Mouse (Mus musculus): ENCODE results near the gene Ube2n. TPM values are rescaled to one million over a fixed set of nuclear protein-coding genes. Genes with fewer than 3 reads are reported as not detected.
A peak's percentile ranks its signal among the peaks of the same experiment; 100 is the strongest.

Gene Ube2n
- 299 and 308 TPM in 2 replicates for polyA plus RNA-seq (2015; fragmentation: Nextera tagmentation; extraction: Ambion mirVana)

DNA sequence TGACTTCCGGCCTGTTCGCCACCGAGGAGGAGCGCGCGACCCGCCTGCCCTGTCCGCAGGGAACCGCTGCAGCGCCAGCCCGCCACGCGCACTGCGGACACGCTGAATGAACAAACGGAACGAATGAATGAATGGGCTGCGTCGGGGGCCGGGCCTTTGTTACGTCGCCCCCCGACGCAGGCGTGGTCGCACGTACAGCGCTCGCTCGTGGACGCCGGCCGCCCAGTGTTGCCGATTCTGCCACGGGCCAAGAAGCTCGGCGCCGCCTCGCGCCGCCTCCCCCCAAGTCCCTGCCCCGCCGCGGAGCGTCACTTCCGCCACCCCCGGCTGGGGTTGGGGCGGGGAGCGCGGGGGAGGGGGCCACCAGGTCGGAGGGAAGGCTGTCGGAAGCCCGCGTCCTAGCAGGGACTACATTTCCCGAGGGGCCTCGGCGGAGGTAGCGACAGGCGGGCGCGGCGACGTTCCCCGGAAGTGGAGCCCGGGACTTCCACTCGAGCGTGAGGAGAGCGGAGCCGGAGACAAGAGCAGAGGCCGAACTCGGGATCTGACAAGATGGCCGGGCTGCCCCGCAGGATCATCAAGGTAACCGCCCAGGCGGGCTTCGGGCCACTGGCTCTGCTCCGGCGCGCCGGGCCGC is at the start of gene Ube2n:
TSS of gene Ube2n (plus strand) at position 490 of the 637 bp plus-strand sequence.
- H3K4me2 ChIP-seq (replicated peaks), result peak within 1 kb of the TSS; percentile 67
- peak within 1 kb of the TSS; percentile 97 for H3K9ac ChIP-seq
- peak within 1 kb of the TSS; percentile 99 for H3K4me3 ChIP-seq (replicated peaks)
- H3K36me3 ChIP-seq, result no peaks in the 10 kb centered on the region
- no peaks in the 10 kb centered on the region for H3K9me3 ChIP-seq
- H3K27me3 ChIP-seq (replicated peaks), result no peaks in the 10 kb centered on the region
- H3K4me1 ChIP-seq (replicated peaks), result peaks cover 10% of the 10 kb centered on the region
- peak; percentile 97 for ATAC-seq
- under 1% methylated on average over 77 of the region's 81 CpGs for WGBS
- H3K27ac ChIP-seq, result peak within 1 kb of the TSS; percentile 99

DNA sequence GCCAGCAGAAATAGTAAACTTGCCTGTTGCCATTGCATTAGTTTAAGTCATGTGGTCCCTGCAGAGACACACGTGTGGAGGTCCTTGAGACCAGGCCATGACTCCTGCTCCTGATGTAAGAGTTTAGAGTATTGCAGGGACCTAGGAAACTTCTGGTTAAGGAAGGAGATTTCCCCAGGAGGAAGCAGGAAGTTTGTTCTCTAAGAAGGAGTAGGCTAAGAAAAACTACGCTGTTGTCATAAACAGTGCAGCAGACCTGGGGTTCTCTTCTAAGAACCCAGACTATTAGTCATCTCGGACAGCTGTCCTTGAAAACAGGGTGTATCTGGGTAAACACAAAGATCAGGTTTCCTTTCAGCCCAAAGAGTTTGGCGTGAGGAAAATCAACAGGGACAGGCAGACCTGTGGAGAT is 49.5 kb upstream of the Ube2n start:
- Histone ChIP-seq H3K27me3 (replicated peaks) (no peaks in the 10 kb centered on the region), H3K9ac (no peak overlapping the region), H3K9me3 (no peaks in the 10 kb centered on the region), H3K4me3 (replicated peaks) (no peak overlapping the region), H3K4me2 (replicated peaks) (no peak overlapping the region), H3K36me3 (no peaks in the 10 kb centered on the region), H3K4me1 (replicated peaks) (no peaks in the 10 kb centered on the region), H3K27ac (no peak overlapping the region)
- 17% methylated on average over 4 of the region's 4 CpGs for WGBS
- ATAC-seq, result peak; percentile 53

DNA sequence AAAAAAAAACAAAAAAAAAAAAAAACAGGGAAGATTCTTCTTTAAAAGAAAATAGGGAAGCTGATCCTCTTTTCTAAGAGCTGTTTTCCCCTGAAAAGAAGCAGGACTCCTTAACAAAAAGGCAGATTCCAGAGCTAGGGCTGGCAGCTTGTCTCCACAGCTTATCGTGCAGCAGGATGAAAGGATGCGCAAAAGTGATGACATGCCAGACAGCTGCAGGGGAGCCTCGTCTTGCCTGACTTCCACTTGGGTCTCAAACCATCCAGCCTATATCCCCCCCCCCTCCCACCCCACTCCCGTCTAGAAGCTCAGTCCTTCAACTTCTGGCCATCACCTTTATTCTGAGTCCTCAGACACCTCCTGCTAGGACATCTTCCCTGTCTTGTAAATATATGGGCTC is 46.1 kb upstream of the Ube2n start:
- H3K9ac ChIP-seq, result no peak overlapping the region
- H3K4me1 ChIP-seq (replicated peaks), result no peaks in the 10 kb centered on the region
- no peaks in the 10 kb centered on the region for H3K36me3 ChIP-seq
- H3K27me3 ChIP-seq (replicated peaks), result no peaks in the 10 kb centered on the region
- H3K9me3 ChIP-seq, result no peaks in the 10 kb centered on the region
- no peak overlapping the region for H3K4me2 ChIP-seq (replicated peaks)
- no peak for ATAC-seq
- WGBS, result 68% methylated on average over 4 of the region's 4 CpGs
- no peak overlapping the region for H3K27ac ChIP-seq
- H3K4me3 ChIP-seq (replicated peaks), result no peak overlapping the region

DNA sequence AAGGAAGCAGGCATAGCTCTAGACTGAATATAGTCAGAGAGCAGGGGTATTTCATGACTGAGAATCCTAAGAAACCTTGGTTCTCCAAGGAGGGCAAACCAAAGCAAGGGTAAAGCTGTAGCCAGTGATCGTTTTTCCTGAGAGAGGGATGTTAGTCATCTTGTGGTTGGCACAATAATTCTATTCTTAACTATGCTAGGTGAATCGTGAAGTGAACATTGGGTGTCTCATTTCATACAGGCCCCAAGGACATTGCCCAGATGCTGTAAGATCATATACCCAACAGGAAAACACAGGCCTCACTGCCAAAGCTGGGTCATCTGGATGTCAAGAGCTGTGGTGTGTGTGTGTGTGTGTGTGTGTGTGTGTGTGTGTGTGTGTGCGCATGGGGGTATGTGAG is 43.8 kb upstream of the Ube2n start:
- Histone ChIP-seq H3K4me2 (replicated peaks) (no peak overlapping the region), H3K27me3 (replicated peaks) (no peaks in the 10 kb centered on the region), H3K36me3 (no peaks in the 10 kb centered on the region), H3K4me1 (replicated peaks) (no peaks in the 10 kb centered on the region), H3K9ac (no peak overlapping the region), H3K27ac (no peak overlapping the region), H3K9me3 (no peaks in the 10 kb centered on the region), H3K4me3 (replicated peaks) (no peak overlapping the region)
- ATAC-seq, result no peak
- WGBS, result 78% methylated on average over 3 of the region's 3 CpGs

DNA sequence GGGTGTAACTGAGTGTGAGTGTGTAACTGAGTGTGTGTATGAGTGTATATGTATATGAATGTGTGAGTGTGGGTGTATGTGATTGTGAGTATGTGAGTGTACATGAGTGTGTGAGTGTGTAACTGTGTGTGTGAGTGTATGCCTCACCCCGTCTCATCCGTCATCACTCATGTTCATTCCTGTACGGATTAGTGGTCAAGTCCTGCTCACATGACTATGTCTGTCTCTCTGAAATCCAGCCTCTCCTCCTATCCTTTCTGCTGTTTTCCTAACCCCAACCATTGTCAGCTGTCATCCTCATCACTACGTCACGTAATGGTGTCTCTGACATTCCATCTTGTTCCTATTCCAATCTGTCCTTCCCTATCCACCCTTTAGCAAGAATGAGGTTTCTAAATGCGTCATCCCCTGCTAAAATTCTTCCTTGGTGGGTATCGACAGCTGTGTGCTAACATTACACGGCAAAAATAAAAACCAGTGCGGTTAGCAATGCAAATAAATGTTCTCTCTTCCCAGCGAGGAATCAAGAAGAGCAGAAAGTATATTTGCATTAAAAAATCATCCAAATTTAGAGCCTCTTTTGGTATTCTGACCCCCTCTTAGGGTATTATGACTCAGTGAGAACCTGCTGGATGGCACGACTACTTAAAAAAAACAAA is 42.9 kb upstream of the Ube2n start:
- no peaks in the 10 kb centered on the region for H3K4me1 ChIP-seq (replicated peaks)
- H3K36me3 ChIP-seq, result no peaks in the 10 kb centered on the region
- H3K4me3 ChIP-seq (replicated peaks), result no peak overlapping the region
- H3K9ac ChIP-seq, result no peak overlapping the region
- H3K4me2 ChIP-seq (replicated peaks), result no peak overlapping the region
- ATAC-seq, result no peak
- H3K27me3 ChIP-seq (replicated peaks), result no peaks in the 10 kb centered on the region
- H3K27ac ChIP-seq, result no peak overlapping the region
- WGBS, result 84% methylated on average over 11 of the region's 11 CpGs
- H3K9me3 ChIP-seq, result no peaks in the 10 kb centered on the region

DNA sequence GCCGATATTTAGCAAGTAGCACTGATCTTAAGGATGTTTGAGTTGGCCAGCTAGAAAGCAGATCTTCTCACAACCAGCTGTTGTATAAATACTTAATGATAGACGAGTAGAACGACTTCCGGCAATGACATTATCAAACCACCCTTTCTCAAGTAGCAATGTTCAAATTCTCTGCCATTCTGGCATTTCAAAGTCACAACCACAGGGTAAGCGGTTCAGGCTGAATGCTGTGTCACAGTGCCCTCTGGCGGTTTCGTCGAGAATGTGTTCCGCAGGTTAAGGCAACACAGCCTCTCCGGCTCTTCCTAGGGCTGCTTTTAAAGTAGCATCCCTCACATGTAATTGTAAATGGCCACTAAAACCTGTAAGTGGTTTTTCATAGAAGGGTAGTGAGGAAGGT is 39.0 kb upstream of the Ube2n start:
- no peak overlapping the region for H3K9ac ChIP-seq
- no peak overlapping the region for H3K4me2 ChIP-seq (replicated peaks)
- 9% methylated on average over 10 of the region's 10 CpGs for WGBS
- ATAC-seq, result peak; percentile 63
- H3K27me3 ChIP-seq (replicated peaks), result no peaks in the 10 kb centered on the region
- H3K9me3 ChIP-seq, result no peaks in the 10 kb centered on the region
- H3K36me3 ChIP-seq, result no peaks in the 10 kb centered on the region
- H3K4me3 ChIP-seq (replicated peaks), result no peak overlapping the region
- no peak overlapping the region for H3K27ac ChIP-seq
- H3K4me1 ChIP-seq (replicated peaks), result no peaks in the 10 kb centered on the region

DNA sequence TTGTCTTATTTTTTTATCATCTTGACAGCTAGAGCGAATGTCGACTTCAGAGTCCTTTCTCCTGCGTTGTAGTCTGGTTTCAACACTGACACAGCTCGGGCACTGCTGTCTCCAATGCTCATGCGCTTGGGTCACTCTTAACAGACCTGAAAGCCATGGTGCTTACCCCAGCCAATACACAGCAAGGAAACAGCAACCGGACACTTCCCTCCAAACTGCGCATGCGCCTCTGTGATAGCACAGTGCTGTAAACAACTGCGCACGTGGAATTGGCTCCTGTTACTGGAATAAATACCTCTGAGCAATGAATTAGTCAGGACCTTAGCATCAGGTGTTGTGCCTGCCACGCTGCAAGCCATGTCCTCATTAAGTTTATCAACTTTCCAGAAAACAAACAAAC is 37.4 kb upstream of the Ube2n start:
- no peak overlapping the region for H3K27ac ChIP-seq
- no peaks in the 10 kb centered on the region for H3K4me1 ChIP-seq (replicated peaks)
- ATAC-seq, result no peak
- no peaks in the 10 kb centered on the region for H3K9me3 ChIP-seq
- H3K36me3 ChIP-seq, result no peaks in the 10 kb centered on the region; the same call in 1 of the 2 replicates
- H3K27me3 ChIP-seq (replicated peaks), result no peaks in the 10 kb centered on the region
- 80% methylated on average over 11 of the region's 11 CpGs for whole genome bisulfite sequencing
- H3K4me3 ChIP-seq (replicated peaks), result no peak overlapping the region
- H3K9ac ChIP-seq, result no peak overlapping the region
- H3K4me2 ChIP-seq (replicated peaks), result no peak overlapping the region

DNA sequence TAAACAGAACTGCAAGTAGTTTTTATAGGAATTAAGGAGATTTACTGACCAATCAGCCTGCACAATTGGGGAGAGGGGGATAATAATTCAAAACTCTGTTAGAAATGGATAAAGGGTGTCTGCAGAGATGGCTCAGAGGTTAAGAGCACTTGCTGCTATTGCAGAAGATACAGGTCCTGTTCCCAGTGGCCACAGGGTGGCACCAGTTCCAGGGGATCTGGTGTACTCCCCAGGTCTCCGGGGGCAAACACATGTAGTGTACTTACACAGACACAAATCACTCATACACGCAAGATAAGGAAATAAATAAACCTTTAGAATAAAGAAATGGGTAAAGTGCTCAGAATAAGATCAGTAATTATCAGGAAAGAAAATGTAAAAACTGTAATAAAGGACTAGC is 25.3 kb upstream of the Ube2n start:
- Histone ChIP-seq H3K4me2 (replicated peaks) (no peak overlapping the region), H3K4me1 (replicated peaks) (no peaks in the 10 kb centered on the region), H3K4me3 (replicated peaks) (no peak overlapping the region), H3K27me3 (replicated peaks) (no peaks in the 10 kb centered on the region), H3K9ac (no peak overlapping the region), H3K9me3 (no peaks in the 10 kb centered on the region), H3K36me3 (peaks cover 37% of the 10 kb centered on the region), H3K27ac (no peak overlapping the region)
- WGBS, result 81% methylated on average over 2 of the region's 2 CpGs
- ATAC-seq, result no peak

DNA sequence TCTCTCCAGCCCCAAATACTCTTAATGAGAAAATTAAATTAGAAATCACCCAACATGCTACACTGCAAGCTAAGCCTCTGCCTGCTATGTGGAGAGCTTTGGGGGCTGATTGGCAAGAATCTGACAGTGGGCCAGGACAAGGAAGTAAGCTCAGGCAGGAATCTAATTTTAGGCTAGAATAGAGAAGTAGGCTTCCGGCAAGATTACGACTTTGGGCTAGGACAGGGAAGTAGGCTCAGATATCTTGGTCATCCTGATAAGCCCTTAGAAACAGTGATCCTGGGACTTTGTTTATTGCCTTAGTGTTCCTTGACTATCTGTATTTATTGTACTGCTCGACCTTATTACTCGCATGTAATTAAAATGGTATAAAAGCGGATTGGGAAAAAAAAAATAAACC is 20.7 kb upstream of the Ube2n start:
- no peak for ATAC-seq
- no peaks in the 10 kb centered on the region for H3K4me1 ChIP-seq (replicated peaks)
- H3K9me3 ChIP-seq, result no peaks in the 10 kb centered on the region
- H3K27ac ChIP-seq, result no peak overlapping the region
- H3K4me2 ChIP-seq (replicated peaks), result no peak overlapping the region
- no peak overlapping the region for H3K4me3 ChIP-seq (replicated peaks)
- no peaks in the 10 kb centered on the region for H3K27me3 ChIP-seq (replicated peaks)
- peaks cover 39% of the 10 kb centered on the region for H3K36me3 ChIP-seq
- no peak overlapping the region for H3K9ac ChIP-seq
- 97% methylated on average over 5 of the region's 5 CpGs for WGBS

DNA sequence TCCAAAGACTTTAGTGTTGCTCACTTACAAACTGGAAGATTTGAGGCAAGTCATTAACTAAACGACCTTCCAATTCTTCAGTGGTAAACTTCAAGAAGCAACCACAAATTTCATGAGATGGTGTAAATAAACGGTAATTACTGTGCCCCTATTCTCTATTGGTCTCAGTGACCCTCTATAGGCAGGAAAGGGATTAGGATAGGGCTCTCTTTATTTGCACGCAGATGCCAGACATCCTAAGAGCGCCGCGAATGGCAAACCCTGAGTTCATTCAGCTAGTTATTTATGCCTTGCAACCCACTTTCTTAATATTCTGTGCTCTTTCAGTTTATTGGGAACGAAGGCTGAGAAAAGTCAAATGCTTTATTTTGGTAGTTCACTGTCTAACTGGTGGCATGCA is 13.9 kb upstream of the Ube2n start:
- Histone ChIP-seq H3K9ac (peak overlapping the region; percentile 81), H3K4me3 (replicated peaks) (peak overlapping the region; percentile 83), H3K27ac (peak overlapping the region; percentile 89), H3K36me3 (peaks cover 9% of the 10 kb centered on the region), H3K9me3 (no peaks in the 10 kb centered on the region), H3K4me1 (replicated peaks) (no peaks in the 10 kb centered on the region), H3K4me2 (replicated peaks) (peak overlapping the region; percentile 68), H3K27me3 (replicated peaks) (no peaks in the 10 kb centered on the region)
- ATAC-seq, result no peak
- WGBS, result under 1% methylated on average over 7 of the region's 7 CpGs

DNA sequence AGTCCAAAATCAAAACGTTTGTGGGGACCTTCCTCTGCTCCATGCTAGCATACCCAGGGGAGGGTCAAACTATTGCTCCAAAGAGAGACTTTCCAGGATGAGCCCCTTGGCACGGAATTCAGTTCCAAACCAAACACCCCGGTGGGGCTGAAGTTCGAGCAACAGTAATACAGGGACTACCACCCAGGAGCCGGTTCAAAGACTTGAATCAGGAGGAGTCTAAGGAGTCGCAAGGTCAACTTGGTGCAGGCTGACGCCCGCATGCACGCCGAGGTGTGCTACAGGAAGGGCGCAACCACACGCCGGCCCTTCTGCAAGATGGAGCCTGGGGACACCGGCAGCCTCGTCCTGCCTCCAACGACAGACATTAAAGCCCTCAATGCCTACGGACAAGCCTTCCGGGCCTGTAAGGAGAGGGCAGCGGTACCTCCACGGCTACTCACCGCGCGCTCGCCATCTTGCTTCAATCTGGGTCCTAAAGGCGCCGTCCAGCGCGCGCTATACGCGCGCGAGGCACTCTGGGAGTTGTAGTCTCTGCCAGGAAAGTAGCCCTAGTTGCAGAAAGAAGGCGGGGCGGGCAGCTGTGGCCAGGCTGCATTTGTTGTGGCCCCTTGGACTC is 13.4 kb upstream of the Ube2n start, which contains the start of gene Mrpl42:
TSS of gene Mrpl42 (minus strand) at position 478 of the 619 bp plus-strand sequence.
- WGBS, result under 1% methylated on average over 35 of the region's 35 CpGs
- Histone ChIP-seq H3K4me2 (replicated peaks) (peak within 1 kb of the TSS; percentile 68), H3K4me3 (replicated peaks) (peak within 1 kb of the TSS; percentile 83), H3K4me1 (replicated peaks) (no peaks in the 10 kb centered on the region), H3K27ac (peak within 1 kb of the TSS; percentile 89), H3K27me3 (replicated peaks) (no peaks in the 10 kb centered on the region), H3K9ac (peak within 1 kb of the TSS; percentile 81), H3K36me3 (peaks cover 9% of the 10 kb centered on the region; the same call in 1 of the 2 replicates), H3K9me3 (no peaks in the 10 kb centered on the region)
- ATAC-seq, result peak; percentile 97

DNA sequence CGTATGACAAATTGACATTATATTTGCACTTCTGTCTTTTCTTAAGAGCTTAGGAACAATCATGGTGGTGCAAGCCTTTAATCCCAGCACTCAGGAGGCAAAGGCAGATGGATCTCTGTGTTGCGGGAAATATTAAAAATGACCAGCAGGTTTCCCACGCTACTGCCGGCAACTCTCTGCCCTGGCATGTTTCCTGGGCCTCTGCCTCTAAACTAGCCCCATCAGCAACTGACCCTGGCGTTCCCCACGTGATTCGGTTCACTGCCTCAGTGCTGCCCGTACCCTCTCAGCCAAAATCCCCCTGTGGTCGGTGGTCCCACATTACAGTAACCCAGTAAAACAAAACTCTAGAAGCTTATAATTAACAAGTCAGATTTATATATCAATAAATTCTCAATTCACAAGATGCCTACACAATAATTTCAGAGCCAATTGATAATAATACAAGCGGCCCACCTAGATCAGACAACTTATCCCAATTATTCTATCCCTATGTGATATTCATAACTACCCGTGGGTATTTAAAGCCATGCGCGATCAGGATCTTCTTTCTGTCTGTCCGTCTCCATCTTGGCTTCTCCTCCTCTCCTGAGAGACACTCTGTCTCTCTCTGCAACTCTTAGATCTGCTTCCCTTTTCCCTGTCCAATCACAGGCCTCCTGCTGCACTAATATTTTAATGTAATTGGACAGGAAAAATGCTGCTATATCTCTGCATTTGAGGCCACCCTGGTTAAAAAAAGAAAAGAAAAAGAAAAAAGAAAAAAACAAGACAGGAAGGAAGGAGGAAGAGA is 11.3 kb upstream of the Ube2n start:
- ATAC-seq, result no peak
- 89% methylated on average over 14 of the region's 14 CpGs for WGBS
- H3K27ac ChIP-seq, result no peak overlapping the region

More for the DNA sequence above, 11.3 kb upstream of the Ube2n start:
- no peaks in the 10 kb centered on the region for H3K9me3 ChIP-seq
- H3K27me3 ChIP-seq (replicated peaks), result no peaks in the 10 kb centered on the region
- no peaks in the 10 kb centered on the region for H3K36me3 ChIP-seq
- H3K4me3 ChIP-seq (replicated peaks), result no peak overlapping the region
- H3K4me1 ChIP-seq (replicated peaks), result no peaks in the 10 kb centered on the region
- no peak overlapping the region for H3K4me2 ChIP-seq (replicated peaks)
- no peak overlapping the region for H3K9ac ChIP-seq
